Mouse (Mus musculus) kidney, adult 2 months (tissue): Measurements from ENCODE around the gene Chid1. TPM values are rescaled to one million over a fixed set of nuclear protein-coding genes. Genes with fewer than 3 reads are reported as not detected.

ENCODE experiments used
- DNase-seq: peaks from one replicate; pipeline ENCODE4 v3.0.0; 2021
- H3K27ac ChIP-seq: fragments of 200-500 bp; 2 replicates; pipeline ENCODE4 v1.5.1; 2012; ENCODE audit warnings: low read depth, low read length, control low read depth, inconsistent platforms; ENCODE audit not compliant: insufficient read depth
- H3K27me3 ChIP-seq: fragments of 200-500 bp; replicated peaks from 2 replicates; pipeline ENCODE4 v1.6.1; 2012; ENCODE audit warnings: mild to moderate bottlenecking, moderate library complexity, low read length, inconsistent platforms; ENCODE audit not compliant: control insufficient read depth, insufficient read depth
- H3K36me3 ChIP-seq: fragments of 200-500 bp; 2 replicates; pipeline ENCODE4 v1.6.1; 2012; ENCODE audit warnings: mild to moderate bottlenecking, moderate library complexity, low read length, inconsistent platforms; ENCODE audit not compliant: control insufficient read depth, insufficient read depth
- H3K4me1 ChIP-seq: fragments of 200-500 bp; 2 replicates; pipeline ENCODE4 v1.6.1; 2011; ENCODE audit warnings: low read length; ENCODE audit not compliant: control insufficient read depth, insufficient read depth
- H3K4me3 ChIP-seq: fragments of 200-500 bp; 2 replicates; pipeline ENCODE4 v1.5.1; 2011; ENCODE audit warnings: mild to moderate bottlenecking, low read depth, low read length, control low read depth; ENCODE audit not compliant: insufficient read depth
- CTCF ChIP-seq: fragments of 200-500 bp; conservative IDR thresholded peaks from 2 replicates; pipeline ENCODE4 v1.5.1; 2011; ENCODE audit warnings: low read depth, mild to moderate bottlenecking, control low read depth, low read length, moderate library complexity, mixed read lengths; ENCODE audit not compliant: insufficient read depth, insufficient read length
- POLR2A ChIP-seq: fragments of 200-500 bp; IDR thresholded peaks from one replicate; pipeline ENCODE4 v1.6.1; 2011; ENCODE audit warnings: low read depth, low read length, control low read depth
- WGBS: fragments of 180-500 bp; shearing (Covaris S2); methylation state at CpG from one replicate; pipeline ENCODE4 v1.1.7; 2018; 5-methylcytosine and 5-hydroxymethylcytosine counted together
- polyA plus RNA-seq: library from polyadenylated mRNA; depleted of rRNA; stranded (reverse); fragments of >200 nt; gene quantifications from 2 replicates; pipeline ENCODE4 v1.2.3, GENCODE M21; 2012

Gene Chid1
- polyA plus RNA-seq, 1 experiment: 35.6 TPM

DNA sequence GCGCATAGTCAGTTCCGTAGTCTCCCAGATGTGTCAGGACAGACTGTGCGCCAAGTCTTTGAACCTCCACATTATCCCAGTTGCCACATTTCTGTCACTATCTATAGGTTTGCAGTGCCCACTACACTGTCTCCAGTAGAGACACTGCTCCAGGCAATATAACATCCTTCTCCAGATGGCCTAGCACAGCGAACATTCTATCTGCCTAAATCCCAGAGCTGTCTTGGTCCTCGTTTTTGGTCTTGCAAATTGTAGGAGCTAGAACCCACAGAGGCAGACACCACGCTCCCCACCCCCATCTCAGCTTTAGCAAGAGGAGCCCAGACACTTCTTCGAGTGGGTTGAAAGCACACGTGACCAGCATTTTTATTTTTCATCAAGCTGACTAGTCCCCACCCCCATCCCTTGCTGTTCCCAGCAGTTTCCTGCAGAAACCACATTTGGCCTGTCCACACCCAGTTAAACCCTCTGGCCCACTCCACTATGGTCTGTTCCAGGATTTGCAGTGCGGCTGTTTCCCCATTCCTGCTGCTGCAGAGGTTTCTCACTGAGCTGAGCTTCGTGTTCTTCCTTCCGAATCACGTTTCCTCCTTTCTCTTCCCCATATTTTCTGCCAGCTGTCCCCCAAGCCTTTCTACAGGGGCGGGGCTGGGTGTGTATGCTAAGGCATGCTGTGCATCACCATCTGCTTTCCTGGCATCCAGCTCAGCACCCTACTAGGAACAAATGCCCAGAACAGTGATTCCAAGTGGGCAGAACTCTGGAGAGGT is 840 bp upstream of the Chid1 start:
- peaks cover 5% of the 10 kb centered on the region; the same call in 1 of the 2 replicates for H3K4me1 ChIP-seq
- H3K4me3 ChIP-seq: peak overlapping the region; percentile 57
- H3K36me3 ChIP-seq: no peaks in the 10 kb centered on the region
- DNase-seq: peak; percentile 62
- H3K27me3 ChIP-seq: no peaks in the 10 kb centered on the region
- H3K27ac ChIP-seq: peak overlapping the region; percentile 46
- WGBS: 60% methylated on average over 13 of the region's 13 CpGs
- no peak for TF ChIP-seq POLR2A
- TF ChIP-seq CTCF: no peak

GRCm38 (mm10) chr7:141538852-141539555 is 653 bp downstream of the Chid1 start:
- Histone ChIP-seq H3K36me3 (no peaks in the 10 kb centered on the region), H3K27me3 (no peaks in the 10 kb centered on the region), H3K27ac (peak overlapping the region; percentile 43), H3K4me1 (peaks cover 5% of the 10 kb centered on the region; the same call in 1 of the 2 replicates), H3K4me3 (peak overlapping the region; percentile 62)
- TF ChIP-seq POLR2A (no peak), CTCF (no peak)
- DNase-seq: no peak
- WGBS: 7% methylated on average over 18 of the region's 18 CpGs

DNA sequence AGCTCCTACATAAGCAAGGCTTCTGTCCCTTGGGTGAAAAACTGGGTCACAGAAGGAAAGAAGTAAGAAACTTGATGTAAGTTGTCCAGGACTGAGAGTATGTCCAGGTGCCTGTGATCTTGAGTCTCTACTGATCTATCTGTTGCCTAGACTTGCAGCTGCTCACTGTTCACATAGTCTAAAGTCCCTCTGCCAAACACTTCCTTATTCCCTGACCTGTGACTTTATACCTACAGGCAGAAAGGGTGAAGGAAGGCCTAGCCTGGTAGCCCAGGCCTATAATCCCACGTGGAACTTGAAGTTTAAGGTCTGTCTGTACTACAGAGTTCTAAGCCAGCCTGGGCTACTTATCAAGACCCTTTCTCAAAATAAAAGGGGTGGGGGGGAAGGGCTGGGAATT is 4.1 kb downstream of the Chid1 start:
- TF ChIP-seq POLR2A (no peak), CTCF (no peak)
- no peak overlapping the region for H3K27ac ChIP-seq
- H3K4me1 ChIP-seq: peaks cover 5% of the 10 kb centered on the region; the same call in 1 of the 2 replicates
- H3K36me3 ChIP-seq: no peaks in the 10 kb centered on the region
- no peak overlapping the region for H3K4me3 ChIP-seq
- DNase-seq: no peak
- WGBS: 43% methylated on average over 1 of the region's 1 CpGs
- no peaks in the 10 kb centered on the region for H3K27me3 ChIP-seq

GRCm38 (mm10) chr7:141525580-141525925 is 14.1 kb downstream of the Chid1 start:
- no peak for TF ChIP-seq POLR2A
- no peak for TF ChIP-seq CTCF
- Histone ChIP-seq H3K27ac (no peak overlapping the region), H3K36me3 (no peaks in the 10 kb centered on the region), H3K4me1 (no peaks in the 10 kb centered on the region), H3K4me3 (no peak overlapping the region), H3K27me3 (no peaks in the 10 kb centered on the region)
- 87% methylated on average over 4 of the region's 4 CpGs for WGBS
- DNase-seq: no peak

GRCm38 (mm10) chr7:141524760-141525579 is 14.7 kb downstream of the Chid1 start:
- 59% methylated on average over 6 of the region's 6 CpGs for WGBS
- peak; percentile 81 for DNase-seq
- H3K4me1 ChIP-seq: no peaks in the 10 kb centered on the region
- no peaks in the 10 kb centered on the region for H3K36me3 ChIP-seq
- no peak for TF ChIP-seq POLR2A
- TF ChIP-seq CTCF: peak; percentile 96
- H3K27me3 ChIP-seq: no peaks in the 10 kb centered on the region
- H3K27ac ChIP-seq: no peak overlapping the region
- no peak overlapping the region for H3K4me3 ChIP-seq

- H3K4me3 ChIP-seq: no peak overlapping the region
- H3K36me3 ChIP-seq: no peaks in the 10 kb centered on the region
- no peaks in the 10 kb centered on the region for H3K4me1 ChIP-seq
- no peaks in the 10 kb centered on the region for H3K27me3 ChIP-seq
- no peak overlapping the region for H3K27ac ChIP-seq
- no peak for DNase-seq
- WGBS: 82% methylated on average over 4 of the region's 4 CpGs
- TF ChIP-seq CTCF (no peak), POLR2A (no peak)
Observed at GRCm38 (mm10) chr7:141524271-141524670, 15.4 kb downstream of the Chid1 start.

DNA sequence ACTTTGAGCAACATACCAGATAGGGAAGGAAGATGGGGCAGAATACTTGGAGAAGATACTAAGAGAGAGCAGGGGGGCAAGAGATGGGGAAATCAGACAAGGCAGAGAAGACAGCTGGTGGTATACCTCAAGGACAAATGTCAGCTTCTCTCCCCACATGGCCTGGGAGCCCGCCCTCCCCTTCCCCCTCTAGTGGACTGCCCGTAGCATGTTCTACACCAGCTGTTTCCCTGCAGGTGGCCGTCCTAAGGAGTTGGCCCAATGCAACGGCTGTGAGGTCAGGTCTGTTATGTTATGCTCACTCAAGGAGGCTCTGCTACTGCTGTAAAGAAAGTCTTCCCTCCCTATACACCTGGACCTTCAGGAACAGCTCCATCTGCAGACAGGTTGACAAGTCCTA is 16.6 kb downstream of the Chid1 start:
- 76% methylated on average over 4 of the region's 4 CpGs for WGBS
- H3K4me3 ChIP-seq: no peak overlapping the region

More for the DNA sequence above, 16.6 kb downstream of the Chid1 start:
- H3K4me1 ChIP-seq: no peaks in the 10 kb centered on the region
- TF ChIP-seq POLR2A: no peak
- no peak for TF ChIP-seq CTCF
- H3K36me3 ChIP-seq: no peaks in the 10 kb centered on the region
- no peaks in the 10 kb centered on the region for H3K27me3 ChIP-seq
- H3K27ac ChIP-seq: no peak overlapping the region
- no peak for DNase-seq
